Mouse (Mus musculus) C2C12 (cell line): ENCODE measurements around the gene Rpl9-ps6.

Experiments
- CEBPB ChIP-seq: IDR thresholded peaks from one replicate; pipeline ENCODE4 v1.6.1; 2011; ENCODE audit warnings: low read depth, mild to moderate bottlenecking, control low read depth, moderate library complexity
- CTCF ChIP-seq: IDR thresholded peaks from one replicate; pipeline ENCODE4 v1.5.1; 2011; ENCODE audit not compliant: control insufficient read depth, insufficient read depth, insufficient read length
- MAX ChIP-seq: IDR thresholded peaks from one replicate; pipeline ENCODE4 v1.6.1; 2011; ENCODE audit warnings: mild to moderate bottlenecking, control low read depth
- MYOG ChIP-seq: IDR thresholded peaks from one replicate; pipeline ENCODE4 v1.6.1; 2011; ENCODE audit not compliant: control insufficient read depth, insufficient read length; ENCODE audit errors: extremely low read depth
- USF1 ChIP-seq: IDR thresholded peaks from one replicate; pipeline ENCODE4 v1.6.1; 2011; ENCODE audit warnings: low read depth, mild to moderate bottlenecking, control low read depth, moderate library complexity

DNA sequence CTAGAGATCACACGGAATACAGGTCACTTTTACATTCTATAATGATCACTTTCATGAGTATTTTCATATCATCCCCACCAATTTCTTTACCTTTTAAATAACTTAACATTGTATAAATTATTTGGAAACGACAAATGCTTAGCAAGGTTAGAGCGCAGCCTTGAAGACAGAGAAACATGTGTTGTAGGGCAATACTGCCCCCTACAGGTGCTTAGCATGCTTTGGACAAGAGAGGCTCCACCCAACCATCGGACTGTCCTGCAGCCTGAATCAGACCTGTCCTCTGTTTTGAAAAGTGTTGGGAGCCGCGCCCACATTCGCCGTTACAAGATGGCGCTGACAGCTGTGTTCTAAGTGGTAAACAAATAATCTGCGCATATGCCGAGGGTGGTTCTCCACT is 24.8 kb downstream of the Rpl9-ps6 start:
- TF ChIP-seq CTCF (no peak), MAX (no peak), MYOG (no peak), USF1 (no peak), CEBPB (no peak)
